Comparison of ENCODE assay signal across 9 mouse cellular contexts in genomic region chr3:89911207-89911606, GRCm38 (mm10). TPM values are rescaled to one million over a fixed set of nuclear protein-coding genes. Genes with fewer than 3 reads are reported as not detected.
A peak's percentile ranks its signal among the peaks of the same experiment; 100 is the strongest.
DNase-seq lines count a peak whose midpoint lies in the region; ATAC-seq lines count a peak whose summit lies in the region.
"Had no signal": no experiment of that assay in that cellular context is flagged by ENCODE, and none has a peak within 500 bp of the region (broad histone marks: within the 10 kb centered on the region; RNA-seq: fewer than 3 reads in every experiment).

No protein-coding gene starts in this region.

- peak; percentile 18 to 35 for DNase-seq in frontal cortex, postnatal 14 days (ENCODE audit: low spot score in 2 of 2)
- no peak for DNase-seq in frontal cortex, postnatal 25 days (ENCODE audit: low spot score in 2 of 2)
- peak; percentile 5 for DNase-seq in right cerebral cortex, adult 18-20 months
- DNase-seq in right cerebral cortex, postnatal 36 days (ENCODE audit: low spot score in 2 of 2): no peak
- peak; percentile 40 for DNase-seq in lung, postnatal 10 days
- DNase-seq in splenic B cell, adult 2 months (ENCODE audit: low read depth, low spot score): peak; percentile 85
- DNase-seq: cerebellum, adult 18-20 months had no signal

- H3K4me3 ChIP-seq in intestine, embryonic 16.5 days (ENCODE audit: low read length): no peak overlapping the region

- H3K27ac ChIP-seq in intestine, embryonic 16.5 days (ENCODE audit: low read length): no peak overlapping the region

- H3K4me2 ChIP-seq in intestine, embryonic 16.5 days (ENCODE audit: low read depth, low read length): no peak overlapping the region

- no peak overlapping the region for H3K9ac ChIP-seq in intestine, embryonic 16.5 days (ENCODE audit: low read depth, low read length)

- no peaks in the 10 kb centered on the region for H3K36me3 ChIP-seq in splenic B cell, adult 2 months (ENCODE audit: control insufficient read depth, insufficient read depth, low read length, poor library complexity, severe bottlenecking)
- H3K36me3 ChIP-seq in intestine, embryonic 16.5 days (ENCODE audit: control insufficient read depth, insufficient read depth, low read length): no peaks in the 10 kb centered on the region

- H3K4me1 ChIP-seq in intestine, embryonic 16.5 days (ENCODE audit: control insufficient read depth, insufficient read depth, low read length): 0 out of 2 replicates have a peak, but pooled peaks cover 15% of the 10 kb centered on the region

- no peaks in the 10 kb centered on the region for H3K27me3 ChIP-seq in splenic B cell, adult 2 months (ENCODE audit: control insufficient read depth, insufficient read depth, low read length, poor library complexity, severe bottlenecking)
- H3K27me3 ChIP-seq in intestine, embryonic 16.5 days (replicated peaks; ENCODE audit: control insufficient read depth, insufficient read depth, low read length): peaks cover 6% of the 10 kb centered on the region; the same call in 1 of the 2 replicates

- ATAC-seq in activated CD4-positive, CD25-positive, alpha-beta regulatory T cell, adult 4 months: no peak
- no peak for ATAC-seq in intestine, embryonic 16.5 days

- H3K9me3 ChIP-seq in intestine, embryonic 16.5 days (ENCODE audit: control insufficient read depth, low read length): no peaks in the 10 kb centered on the region

- 87% methylated on average over 3 of the region's 3 CpGs for WGBS in intestine, embryonic 16.5 days

RNA-seq across cellular contexts. Expression of gene Il6ra, which starts 1.8 kb away (rescaled TPM):
- polyA plus RNA-seq in activated CD4-positive, CD25-positive, alpha-beta regulatory T cell, adult 4 months (2017; shearing (Covaris generic)): 10 to 100 TPM; 20.6 to 29.5 TPM
- polyA plus RNA-seq in intestine, embryonic 16.5 days (2015; fragmentation: Nextera tagmentation; extraction: Ambion mirVana): 3.0 and 3.4 TPM in 2 replicates

RNA-seq across cellular contexts. Expression of gene Atp8b2, which starts 52.1 kb away (rescaled TPM):
- polyA plus RNA-seq in activated CD4-positive, CD25-positive, alpha-beta regulatory T cell, adult 4 months (2017; shearing (Covaris generic)): 10 to 100 TPM; 19.7 to 24.1 TPM
- 6.2 and 6.9 TPM in 2 replicates for polyA plus RNA-seq in intestine, embryonic 16.5 days (2015; fragmentation: Nextera tagmentation; extraction: Ambion mirVana)

Comparison
In these comparisons a context has a peak if more than half of its experiments do, and no peak if none do; other contexts are left out.
1. DNase-seq: peak in frontal cortex, postnatal 14 days (2 of 2), right cerebral cortex, adult 18-20 months (single experiment), lung, postnatal 10 days (single experiment) and splenic B cell, adult 2 months (single experiment); none in frontal cortex, postnatal 25 days (0 of 2) and right cerebral cortex, postnatal 36 days (0 of 2).